Mouse (Mus musculus): ENCODE measurements around the gene Tas2r144. TPM values are rescaled to one million over a fixed set of nuclear protein-coding genes. Genes with fewer than 3 reads are reported as not detected.

The Tas2r144 gene
- total RNA-seq, 1 experiment from 2014 or later, result not detected

Other genes starting within 250 kb of the Tas2r144 start
- not detected in 2 replicates for gene Sval3, start 247.2 kb upstream of the Tas2r144 start, total RNA-seq (2021)
- not detected in 2 replicates for gene Sva, start 176.9 kb upstream of the Tas2r144 start, total RNA-seq (2021)
- gene Tas2r139, start 74.4 kb upstream of the Tas2r144 start, total RNA-seq (2021), result not detected in 2 replicates
- 263 and 300 TPM in 2 replicates for gene Gstk1, start 30.6 kb downstream of the Tas2r144 start, total RNA-seq (2021)
- 3.9 TPM in 2 replicates for gene Tmem139, start 46.6 kb downstream of the Tas2r144 start, total RNA-seq (2021)
- 29.7 and 36.5 TPM in 2 replicates for gene Casp2, start 49.7 kb downstream of the Tas2r144 start, total RNA-seq (2021)
- 0.21 TPM in 1 of 2 replicates, not detected in the other for gene Clcn1, start 71.4 kb downstream of the Tas2r144 start, total RNA-seq (2021)
- 0.24 TPM in 1 of 2 replicates, not detected in the other for gene Fam131b, start 109.3 kb downstream of the Tas2r144 start, total RNA-seq (2021)
- gene Zyx, start 134.3 kb downstream of the Tas2r144 start, total RNA-seq (2021), result 105 and 140 TPM in 2 replicates
- 0.48 and 0.55 TPM in 2 replicates for gene Epha1, start 157.9 kb downstream of the Tas2r144 start, total RNA-seq (2021)
- gene Tas2r143, start 184.9 kb downstream of the Tas2r144 start, total RNA-seq (2021), result 7.4 and 11.8 TPM in 2 replicates
- gene Tas2r135, start 190.1 kb downstream of the Tas2r144 start, total RNA-seq (2021), result 7.3 and 9.4 TPM in 2 replicates
- gene Tas2r126, start 219.2 kb downstream of the Tas2r144 start, total RNA-seq (2021), result 4.2 and 5.6 TPM in 2 replicates
- gene Olfr458, start 249.9 kb downstream of the Tas2r144 start, total RNA-seq (2021), result not detected in 2 replicates

All from adrenal gland, postnatal 25 days (tissue).